Mouse (Mus musculus) heart, postnatal 10 days (tissue): Measurements from ENCODE around the gene Sorcs2. TPM values are rescaled to one million over a fixed set of nuclear protein-coding genes. Genes with fewer than 3 reads are reported as not detected.

Source experiments
- DNase-seq, 2 experiments: peaks; one replicate each; pipeline ENCODE4 v3.0.0; 2021
- intact Hi-C: fragments of 180-260 bp; cut with DNase I; formaldehyde crosslinking; loops from one replicate; pipeline ENCODE4 v1.15.1; 2025
- total RNA-seq, 2 experiments: library from RNA; stranded (reverse); gene quantifications; 2 replicates each; pipeline ENCODE4 v1.2.3; 2021

The Sorcs2 gene
- total RNA-seq, 2 experiments from 2014 or later, result 12.2 to 12.5 TPM

DNA sequence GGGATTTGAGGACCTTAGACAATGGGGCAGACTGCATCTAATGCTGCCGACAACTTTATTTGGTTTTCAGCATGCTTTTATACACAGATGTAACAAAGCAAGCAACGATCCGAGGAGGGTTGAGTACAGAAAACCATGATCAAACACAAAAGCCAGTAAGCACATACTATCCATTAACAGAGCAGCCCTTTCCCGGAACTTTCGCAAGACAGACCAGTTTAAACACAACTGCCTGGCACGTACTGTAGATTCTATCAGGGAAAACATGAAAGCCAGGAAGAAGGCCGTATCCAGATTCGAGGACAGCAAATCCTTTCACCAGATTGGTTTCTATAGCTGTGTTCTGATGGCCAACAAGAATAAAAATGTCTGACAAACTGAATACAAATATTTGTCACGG is 82.8 kb downstream of the Sorcs2 start:
- intact Hi-C loops, result no loop called here
- no peak for DNase-seq

DNA sequence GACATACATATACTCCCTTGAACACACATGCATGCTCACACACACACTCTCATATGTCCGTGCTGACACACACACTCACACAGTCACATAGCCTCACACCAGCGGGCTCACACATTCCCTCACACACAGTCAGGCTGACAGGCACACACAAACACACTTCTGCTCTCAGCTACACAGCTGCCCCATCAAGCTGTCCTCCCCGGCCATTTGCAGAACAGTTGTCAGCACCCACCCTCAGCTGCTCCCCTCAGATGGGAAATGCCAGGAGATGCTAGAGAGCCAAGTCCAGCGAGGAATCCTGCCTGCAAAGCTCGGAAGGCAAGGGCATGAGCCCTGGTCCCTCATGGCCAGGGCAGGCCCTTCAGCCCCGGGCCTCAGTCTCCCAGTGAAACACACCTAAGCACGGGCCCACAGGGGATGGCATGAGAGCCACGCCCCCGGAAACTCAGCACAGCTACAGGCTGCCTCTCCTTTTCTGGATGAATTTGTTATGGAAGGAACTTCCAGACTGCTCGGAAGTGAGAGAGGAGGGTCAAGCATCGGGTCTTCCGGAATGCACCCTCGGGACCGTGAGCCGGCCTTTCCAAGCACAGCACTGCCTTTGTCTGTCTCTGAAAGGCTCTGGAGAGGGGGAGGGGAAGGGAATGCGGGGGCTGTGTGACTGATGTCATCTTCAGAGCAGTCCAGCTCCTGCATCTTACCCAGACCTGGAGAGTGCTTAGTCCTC is 84.4 kb downstream of the Sorcs2 start:
- peak; percentile 85 to 88 for DNase-seq
- intact Hi-C loops, result no loop called here

DNA sequence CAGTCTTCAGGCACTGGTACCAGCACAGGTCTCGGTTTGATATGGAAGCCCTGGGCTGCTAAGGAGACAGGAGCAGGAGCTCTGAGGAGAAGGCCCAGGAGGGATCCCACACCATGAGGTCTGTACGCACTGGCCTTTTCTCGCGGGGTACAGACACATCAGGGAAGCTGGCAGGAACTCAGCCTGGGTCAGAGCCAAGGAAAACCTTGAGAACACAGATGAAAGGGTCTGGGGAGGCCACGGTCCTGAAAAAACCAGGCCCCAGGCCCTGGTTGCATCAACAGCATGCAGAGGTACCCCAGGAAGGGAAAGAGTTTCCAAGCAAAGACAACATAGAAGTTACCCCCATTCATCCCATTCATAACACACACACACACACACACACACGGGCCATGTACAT is 85.0 kb downstream of the Sorcs2 start:
- intact Hi-C loops, result no loop called here
- peak in 1 of 2 experiments; percentile 26 for DNase-seq

DNA sequence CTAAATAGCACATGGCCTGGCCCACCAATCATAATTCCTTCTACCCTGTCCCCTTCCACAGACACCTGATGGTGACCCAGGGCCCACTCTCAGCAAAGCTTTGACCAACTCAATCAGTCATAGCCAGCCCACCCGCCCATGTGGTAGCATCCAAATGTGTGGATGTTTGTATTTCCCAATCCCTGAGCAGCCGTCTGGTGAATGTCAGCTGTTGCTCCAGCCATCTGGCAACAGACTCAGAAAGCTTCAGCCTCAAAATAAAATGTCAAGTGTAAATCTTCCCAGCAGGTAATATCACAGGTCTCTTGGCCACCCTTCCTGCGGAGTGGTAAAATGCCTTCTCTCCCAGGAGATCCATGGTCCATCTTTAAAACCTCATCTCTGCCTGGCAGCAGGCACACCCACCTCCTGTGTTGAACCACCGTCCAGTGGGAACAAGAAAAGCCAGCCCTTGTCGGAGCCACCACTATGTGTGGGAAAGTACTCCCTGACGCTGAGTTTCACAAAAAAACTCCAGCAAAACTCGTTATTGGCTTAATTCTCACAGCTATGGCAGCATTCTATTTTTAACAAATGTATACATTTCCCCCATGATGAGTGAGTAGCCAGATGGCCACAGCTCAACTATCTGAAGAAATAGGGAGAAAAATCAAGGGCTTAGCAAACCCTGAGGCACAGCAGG is 93.5 kb downstream of the Sorcs2 start:
- intact Hi-C loops, result no loop called here
- peak in 1 of 2 experiments; percentile 24 for DNase-seq

DNA sequence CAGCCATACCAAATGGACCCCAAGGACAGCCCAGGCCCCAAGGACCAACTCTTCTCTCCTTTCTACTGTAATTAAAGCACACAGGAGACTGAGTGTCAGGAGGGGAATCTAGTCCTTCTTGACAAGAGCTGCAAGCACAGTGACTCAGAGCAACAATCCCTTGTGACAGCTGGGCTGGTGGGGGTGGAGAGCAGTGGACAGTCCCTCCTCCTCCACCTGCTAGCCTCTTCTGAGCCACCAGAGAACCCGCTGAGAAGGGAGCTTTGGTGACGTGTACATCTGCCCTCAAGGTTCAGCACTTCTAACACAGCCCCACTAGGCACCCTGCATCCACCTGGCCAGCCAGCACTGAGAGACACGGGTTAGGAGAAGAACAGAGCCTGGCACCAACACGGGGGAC is 96.8 kb downstream of the Sorcs2 start:
- intact Hi-C loops, result no loop called here
- no peak for DNase-seq

DNA sequence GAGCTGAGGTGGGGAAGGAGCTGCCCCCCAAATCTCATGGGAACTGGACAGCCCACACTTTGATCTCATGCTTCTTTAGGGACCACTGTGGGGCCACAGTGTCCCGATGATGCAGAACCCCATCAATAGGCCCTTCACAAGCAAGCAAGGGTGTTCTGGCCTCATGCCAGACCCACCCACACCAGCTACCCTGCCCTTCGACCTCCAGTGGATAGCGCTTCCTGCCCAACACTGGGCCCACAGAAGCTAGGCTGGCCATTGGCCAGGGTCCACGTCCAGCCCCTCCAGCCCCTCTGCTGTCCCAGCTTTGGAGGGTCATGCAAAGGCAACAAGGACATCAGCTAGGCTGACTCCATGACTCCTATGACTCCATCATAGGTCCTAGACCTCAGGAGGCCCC is 99.9 kb downstream of the Sorcs2 start:
- intact Hi-C loops, result no loop called here

DNA sequence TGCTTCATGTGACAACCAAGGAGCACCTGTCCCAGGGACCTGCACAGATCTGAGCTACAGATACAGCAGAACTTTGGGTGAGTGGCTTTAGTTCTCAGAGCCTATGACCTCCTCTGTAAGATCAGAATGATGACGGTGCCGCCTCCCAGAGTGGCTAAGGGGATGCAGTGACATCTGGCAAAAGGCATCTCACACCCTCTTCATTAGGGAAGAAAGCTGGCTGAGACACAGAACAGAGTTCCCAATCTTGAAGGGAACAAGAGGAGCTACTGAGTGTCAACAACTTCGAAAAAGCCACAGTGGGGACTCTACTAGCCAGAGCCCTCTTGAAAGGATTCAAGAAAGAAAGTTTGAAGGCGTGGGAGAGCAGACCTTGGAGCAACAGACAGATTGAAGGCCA is 100.7 kb downstream of the Sorcs2 start:
- intact Hi-C loops, result no loop called here
- no peak for DNase-seq

More for the DNA sequence above, 99.9 kb downstream of the Sorcs2 start:
- DNase-seq, result no peak

DNA sequence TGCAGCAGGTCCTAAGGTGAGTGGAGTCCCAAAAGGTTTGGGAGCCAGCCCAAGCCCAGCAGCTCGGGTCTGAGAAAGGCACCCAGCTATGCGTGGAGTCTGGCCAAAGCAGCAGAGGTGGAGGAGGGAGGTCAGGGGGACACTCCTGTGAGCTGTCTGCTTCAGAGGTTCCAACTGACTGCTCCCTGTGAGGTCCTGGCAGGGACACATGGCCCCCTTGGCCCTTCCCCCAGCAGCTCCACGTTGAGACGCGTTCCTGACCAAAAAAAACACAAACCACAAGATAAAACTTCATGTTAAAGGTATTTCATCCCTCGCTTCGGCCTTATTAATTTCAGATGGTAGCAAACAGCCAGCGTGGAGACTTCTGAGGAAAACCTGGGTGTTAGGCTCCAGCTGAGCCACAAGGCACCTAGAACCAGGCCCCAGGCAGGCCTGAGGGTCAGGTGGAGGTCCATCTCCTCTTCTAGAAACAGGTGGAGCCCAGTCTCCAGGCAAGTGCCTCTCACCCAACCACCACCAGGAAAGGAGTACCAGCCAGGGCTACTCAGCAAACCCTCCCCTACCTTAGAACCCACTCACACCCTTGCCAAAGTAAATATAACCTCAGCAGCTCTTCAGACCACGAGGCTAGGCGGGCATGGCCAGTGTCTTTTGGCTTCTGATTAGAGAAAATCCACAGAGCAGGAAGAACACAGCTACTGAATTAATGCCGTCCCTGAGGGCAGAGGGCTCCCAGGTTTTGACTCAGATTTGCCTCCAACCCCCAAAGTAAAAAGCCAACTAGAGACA is 104.6 kb downstream of the Sorcs2 start:
- peak; percentile 51 to 52 for DNase-seq
- intact Hi-C loops, result no loop called here

DNA sequence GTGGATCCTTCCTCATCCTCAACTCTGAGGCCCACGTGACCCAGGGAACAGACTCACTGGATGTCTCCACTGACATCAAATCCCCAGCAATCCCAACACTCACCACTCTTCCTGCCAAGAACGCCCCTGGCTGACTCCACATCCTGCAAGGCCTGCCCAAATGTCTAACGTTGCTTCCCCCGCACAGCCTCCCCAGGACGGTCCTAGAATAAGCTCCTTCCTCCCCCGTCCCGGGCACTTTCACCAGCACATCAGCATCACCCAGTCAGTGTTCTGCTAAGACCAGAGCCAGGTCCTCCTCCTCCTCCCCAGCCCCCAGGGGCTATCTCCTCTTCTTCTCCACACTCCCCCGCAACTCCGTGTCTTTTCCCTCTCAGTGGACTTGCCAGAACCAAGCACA is 105.6 kb downstream of the Sorcs2 start:
- DNase-seq, result peak; percentile 58 to 64

DNA sequence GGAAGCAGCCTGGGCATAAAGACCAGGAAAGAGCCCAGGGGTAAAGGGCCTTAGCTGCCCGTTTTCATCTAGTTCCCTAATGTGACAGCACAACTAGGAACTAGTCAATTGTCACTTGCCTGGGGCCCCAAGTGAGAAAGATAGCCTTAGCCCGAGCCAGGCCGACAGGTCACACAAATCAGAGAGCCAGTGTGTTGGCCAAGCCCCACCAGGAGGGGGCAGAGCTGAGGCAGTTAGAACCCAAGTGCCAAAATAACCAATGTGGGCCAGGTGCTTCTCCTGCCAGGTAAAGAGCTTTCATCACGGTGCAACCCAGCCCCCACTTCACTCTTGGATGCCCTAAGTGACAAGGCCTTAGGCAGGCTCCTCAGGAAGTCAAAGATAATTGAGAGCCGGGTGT is 106.7 kb downstream of the Sorcs2 start:
- no peak for DNase-seq
- intact Hi-C loops, result no loop called here

More for the DNA sequence above, 105.6 kb downstream of the Sorcs2 start:
- intact Hi-C loops, result no loop called here

DNA sequence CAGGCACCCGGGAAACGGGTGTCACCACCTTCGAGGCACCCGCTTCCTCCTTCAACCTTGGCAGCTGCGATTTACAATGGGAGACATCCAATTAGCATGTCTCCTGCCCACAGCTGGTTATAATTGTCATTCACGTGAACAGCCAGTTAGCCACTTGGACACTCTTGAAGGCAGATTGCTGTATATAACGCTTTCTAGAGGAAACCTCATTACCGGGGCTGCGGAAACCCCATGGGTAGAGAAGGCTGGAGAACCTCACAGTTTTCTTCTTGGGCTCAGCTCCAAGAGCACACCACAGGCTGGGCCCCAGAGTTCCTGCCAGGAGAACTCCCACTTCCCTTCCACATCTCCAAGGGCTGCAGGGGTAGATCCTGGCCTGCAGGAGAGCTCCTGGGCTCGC is 112.5 kb downstream of the Sorcs2 start:
- intact Hi-C loops, result no loop called here
- DNase-seq, result peak; percentile 31 to 51

DNA sequence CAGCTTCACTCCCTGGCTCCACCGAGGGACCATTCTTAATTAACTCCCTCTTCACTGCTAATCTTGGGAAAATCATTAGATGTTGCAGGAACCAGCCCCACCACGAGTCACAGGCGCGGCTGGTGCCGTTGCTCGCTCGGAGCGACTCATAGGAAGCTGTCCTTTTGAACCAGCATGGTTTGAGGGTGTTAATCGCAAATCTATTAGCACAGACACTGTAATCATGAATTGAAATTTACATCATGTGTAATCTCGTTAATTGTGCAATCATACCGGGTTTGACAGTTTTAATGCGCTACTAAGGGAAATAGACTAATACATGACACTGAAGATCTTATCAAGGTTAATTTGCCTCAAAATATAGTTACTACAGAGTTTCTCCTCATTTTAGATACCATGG is 118.0 kb downstream of the Sorcs2 start:
- intact Hi-C loops, result no loop called here
- DNase-seq, result no peak

DNA sequence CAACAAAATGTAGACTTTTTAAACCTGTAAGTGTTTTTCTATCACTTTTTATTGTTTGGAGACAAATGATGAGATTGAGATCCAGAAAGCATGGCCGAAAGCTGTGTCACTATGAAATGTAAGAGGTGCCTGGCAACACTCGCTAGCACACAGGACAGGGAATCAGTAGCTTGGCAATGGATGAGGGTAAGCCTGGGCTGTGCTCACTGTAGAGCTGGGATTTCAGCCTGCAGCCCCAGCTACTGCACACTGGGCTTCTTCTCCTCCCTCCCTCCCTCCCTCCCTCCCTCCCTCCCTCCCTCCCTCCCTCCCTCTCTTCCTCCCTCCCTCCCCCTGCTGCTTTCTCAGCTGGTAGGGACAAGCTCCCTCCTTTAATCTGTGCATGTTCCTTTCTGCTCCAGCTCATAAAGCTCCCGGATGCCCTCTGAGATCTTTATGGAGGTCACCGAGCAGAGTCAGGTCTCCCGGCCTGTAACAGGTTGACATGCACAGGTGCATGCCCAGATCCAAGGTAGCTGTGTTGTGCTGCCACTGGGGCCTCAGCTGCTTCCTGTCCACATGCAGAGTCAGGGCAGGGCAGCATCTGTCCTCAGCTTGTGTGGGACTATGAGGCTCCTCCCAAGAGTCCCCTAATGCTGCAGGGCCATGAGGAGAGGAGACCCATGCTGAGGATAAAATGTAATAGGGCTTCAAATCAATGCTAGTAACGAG is 123.1 kb downstream of the Sorcs2 start:
- no peak for DNase-seq
- intact Hi-C loops, result no loop called here

DNA sequence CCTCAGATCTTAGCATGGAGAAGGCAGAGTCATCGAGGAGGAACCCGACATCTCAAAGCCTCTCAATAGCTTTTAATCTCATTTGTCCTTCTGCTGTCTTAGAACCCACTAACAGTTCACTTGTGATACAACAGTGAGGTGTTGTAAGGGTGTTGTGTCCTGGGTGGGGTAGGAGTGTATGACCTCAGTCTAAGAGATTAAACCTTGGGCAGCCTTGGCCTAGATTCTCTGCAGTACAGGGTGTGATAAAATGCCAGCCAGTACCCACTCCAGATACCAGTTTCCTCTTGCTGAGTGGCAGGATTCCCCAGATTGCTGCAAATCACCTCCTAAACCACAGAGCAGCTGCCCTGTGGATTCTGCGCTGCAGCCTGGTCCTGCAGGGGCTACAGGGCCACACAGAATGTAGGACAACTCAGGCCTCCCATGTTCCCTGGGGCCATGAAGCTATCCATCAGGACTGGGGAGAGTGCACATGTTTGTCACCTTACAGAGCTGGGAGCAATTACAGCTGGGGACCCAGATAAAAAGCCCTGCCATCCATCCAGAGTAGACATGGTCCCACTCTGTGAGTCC is 130.7 kb downstream of the Sorcs2 start:
- intact Hi-C loops, result no loop called here
- DNase-seq, result no peak

DNA sequence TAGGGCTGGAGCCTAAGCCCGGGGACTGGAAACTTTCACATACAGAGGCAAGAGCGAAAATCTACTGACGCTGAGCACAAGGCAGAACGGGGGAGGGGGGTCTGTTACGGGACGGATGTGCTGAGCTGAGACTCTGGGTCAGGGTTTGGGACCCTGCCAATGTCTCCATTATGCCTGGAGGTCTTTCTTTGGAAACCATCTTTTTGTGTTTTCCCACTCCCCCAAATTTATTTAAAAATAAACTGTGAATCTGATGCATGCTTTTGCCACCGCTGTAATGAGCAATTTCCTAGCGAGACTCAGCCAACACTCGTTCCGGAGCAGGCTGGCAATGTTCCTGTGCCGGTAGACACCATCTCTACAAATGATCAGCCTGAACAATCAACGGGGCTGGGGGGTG is 137.1 kb downstream of the Sorcs2 start:
- intact Hi-C loops, result no loop called here
- no peak for DNase-seq

DNA sequence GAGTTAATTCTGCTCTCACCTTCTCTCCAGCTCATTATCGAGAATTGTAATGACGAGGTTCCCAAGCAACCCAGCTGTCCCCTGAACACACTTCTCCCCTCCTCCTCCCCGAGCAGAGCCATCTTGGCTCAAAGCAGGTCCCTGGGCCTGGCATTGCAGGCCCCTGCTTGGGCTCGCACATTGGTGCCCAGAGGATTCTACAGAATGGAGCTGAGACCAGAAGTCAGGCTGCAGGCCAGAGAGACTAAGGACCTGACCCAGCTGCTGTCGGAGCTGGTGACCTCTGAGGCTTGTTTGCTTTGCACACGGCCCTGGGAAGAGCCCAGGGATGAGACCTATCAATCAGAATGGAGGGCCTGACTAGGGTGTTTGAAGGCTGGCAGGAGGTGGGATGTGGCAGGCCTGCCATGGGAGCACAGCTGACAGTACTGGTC is 138.2 kb downstream of the Sorcs2 start:
- DNase-seq, result no peak
- intact Hi-C loops, result no loop called here

DNA sequence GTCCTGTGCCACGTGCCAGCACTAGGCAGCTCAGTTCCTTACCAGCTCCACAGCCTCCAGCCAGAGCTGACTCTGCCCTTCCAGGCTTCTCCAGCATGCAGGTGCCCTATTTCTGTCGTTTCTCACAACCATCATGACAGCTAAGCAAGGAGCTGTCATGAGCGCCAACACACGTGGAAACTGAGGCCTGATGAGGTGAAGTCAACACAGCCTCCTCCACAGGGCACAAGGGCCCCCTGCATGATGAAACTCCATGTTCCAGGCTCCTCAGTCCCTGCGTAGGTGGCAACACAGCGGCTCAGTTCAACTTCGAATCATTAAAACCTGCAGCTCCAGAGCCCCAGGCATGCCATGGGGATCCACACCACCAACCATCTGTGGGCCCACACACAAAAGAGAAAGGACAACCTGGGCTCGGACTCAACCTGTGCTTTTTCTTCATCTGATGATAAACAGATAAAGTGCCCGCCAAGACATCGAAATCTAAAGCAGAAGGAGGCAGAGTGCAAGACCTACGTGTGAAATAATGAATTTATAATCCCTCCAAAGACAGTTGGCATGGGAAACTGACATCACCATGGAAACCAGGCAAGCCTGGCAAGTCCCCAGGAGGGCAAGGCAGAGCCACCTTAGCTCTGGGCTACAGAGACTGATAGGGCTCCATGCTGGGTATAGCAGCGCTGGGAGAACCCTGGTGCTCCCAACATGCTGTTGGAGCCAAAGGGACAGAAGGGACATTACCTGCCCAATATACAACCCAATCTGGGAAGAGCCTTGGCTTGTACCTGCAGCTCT is 139.4 kb downstream of the Sorcs2 start:
- DNase-seq, result no peak
- intact Hi-C loops, result no loop called here

DNA sequence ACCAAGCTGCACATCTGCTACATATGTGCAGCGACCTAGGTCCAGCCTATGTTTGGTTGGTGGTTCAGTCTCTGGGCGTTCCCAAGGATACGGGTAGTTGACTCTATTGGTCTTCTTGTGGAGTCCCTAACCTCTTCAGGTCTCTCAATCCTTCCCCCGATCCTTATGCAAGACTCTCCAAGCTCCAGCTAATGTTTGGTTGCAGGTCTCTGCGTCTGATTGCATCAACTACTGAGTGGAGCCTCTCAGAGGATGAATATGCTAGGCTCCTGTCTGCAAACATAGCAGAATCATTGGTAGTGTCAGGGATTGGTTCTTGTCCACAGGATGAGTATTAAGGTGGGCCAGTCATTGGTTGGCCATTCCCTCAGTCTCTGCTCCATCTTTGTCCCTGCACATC is 140.9 kb downstream of the Sorcs2 start:
- intact Hi-C loops, result no loop called here
- no peak for DNase-seq

DNA sequence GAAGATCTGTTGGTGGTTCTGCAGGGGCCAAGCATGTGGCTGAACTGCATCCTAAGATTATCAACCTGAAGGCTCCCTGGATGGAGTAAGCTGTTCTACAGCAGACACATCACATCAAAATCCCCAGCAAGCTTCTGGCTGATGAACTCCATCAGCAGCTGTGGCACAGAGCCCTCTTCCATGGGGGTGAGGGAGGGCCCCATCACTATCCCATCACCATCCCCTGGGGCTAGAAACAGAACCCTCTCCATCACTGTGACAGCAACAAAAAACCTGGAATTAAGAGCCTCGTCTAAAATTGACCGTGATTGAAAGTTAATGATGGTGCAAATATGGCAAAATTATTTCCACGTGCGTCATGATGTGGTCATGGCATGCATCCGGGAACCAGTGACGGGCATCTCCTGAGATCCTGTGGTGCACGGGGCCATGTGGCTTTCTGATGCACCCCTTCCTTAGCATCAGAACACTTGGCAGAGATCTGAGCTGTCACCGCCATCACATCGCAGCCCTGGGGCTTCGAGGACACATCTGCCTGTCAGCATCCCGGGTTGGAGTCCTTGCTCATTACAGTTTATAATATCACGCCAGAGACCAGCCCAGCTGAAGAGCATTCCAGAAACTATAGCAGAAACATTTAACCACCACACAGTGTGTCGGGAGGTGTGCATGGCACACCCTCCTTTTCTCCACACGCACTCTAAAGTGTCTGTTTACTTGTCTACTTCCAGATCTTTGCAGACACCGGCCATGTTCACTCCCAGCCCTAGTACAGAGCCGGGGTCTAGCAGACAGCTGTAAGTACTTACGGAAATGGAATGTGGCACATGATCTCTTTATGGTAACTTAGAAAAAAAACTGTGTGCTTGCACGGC is 143.1 kb downstream of the Sorcs2 start:
- intact Hi-C loops, result no loop called here
- DNase-seq, result no peak
